In genomic region chr2:85139393-85139792, GRCm38 (mm10) we compare ENCODE assay signal across 16 mouse cellular contexts. TPM values are rescaled to one million over a fixed set of nuclear protein-coding genes. Genes with fewer than 3 reads are reported as not detected.
DNase-seq lines count a peak whose midpoint lies in the region; ATAC-seq and TF ChIP-seq lines count a peak whose summit lies in the region.
"Had no signal": no experiment of that assay in that cellular context is flagged by ENCODE, and none has a peak within 500 bp of the region (broad histone marks: within the 10 kb centered on the region; RNA-seq: fewer than 3 reads in every experiment).

No protein-coding gene starts in this region.

- no peak for DNase-seq in gastrocnemius, adult 2 months
- DNase-seq in gastrocnemius, adult 18-20 months (ENCODE audit: low spot score): no peak
- DNase-seq in yolk sac, embryonic 10.5 days (ENCODE audit: low spot score): no peak
- DNase-seq in spleen, postnatal 36 days (ENCODE audit: low spot score in 2 of 2): no peak
- DNase-seq: adrenal gland, postnatal 25 days; cerebellum, adult 18-20 months; embryo, embryonic 11 days; layer of hippocampus, postnatal 36 days had no signal

- no peaks in the 10 kb centered on the region for H3K9me3 ChIP-seq in hindbrain, embryonic 15.5 days
- no peaks in the 10 kb centered on the region for H3K9me3 ChIP-seq in hindbrain, embryonic 13.5 days
- no peaks in the 10 kb centered on the region for H3K9me3 ChIP-seq in embryonic facial prominence, embryonic 15.5 days (replicated peaks)
- no peaks in the 10 kb centered on the region for H3K9me3 ChIP-seq in lung, embryonic 15.5 days
- H3K9me3 ChIP-seq: forebrain, embryonic 12.5 days; megakaryocyte, embryonic 14.5 days had no signal

- ATAC-seq in hindbrain, embryonic 15.5 days (ENCODE audit: low FRiP score, low read depth): no peak
- no peak for ATAC-seq in hindbrain, embryonic 13.5 days (ENCODE audit: low FRiP score)
- ATAC-seq in embryonic facial prominence, embryonic 15.5 days (ENCODE audit: insufficient number of reproducible peaks, low FRiP score, low TSS enrichment, low read depth): no peak
- no peak for ATAC-seq in lung, embryonic 15.5 days (ENCODE audit: borderline replicate concordance, extremely low read depth, low FRiP score, low TSS enrichment)
- ATAC-seq: inflammation-experienced regulatory T-cells, adult 6 months had no signal

- H3K27me3 ChIP-seq in hindbrain, embryonic 15.5 days: no peaks in the 10 kb centered on the region
- H3K27me3 ChIP-seq in hindbrain, embryonic 13.5 days: no peaks in the 10 kb centered on the region
- H3K27me3 ChIP-seq in embryonic facial prominence, embryonic 15.5 days: no peaks in the 10 kb centered on the region
- H3K27me3 ChIP-seq in lung, embryonic 15.5 days: no peaks in the 10 kb centered on the region
- H3K27me3 ChIP-seq: forebrain, embryonic 12.5 days had no signal

- peak overlapping the region; percentile 79 for H3K27ac ChIP-seq in gastrocnemius, adult 2 months
- H3K27ac ChIP-seq in hindbrain, embryonic 15.5 days (replicated peaks): no peak overlapping the region
- H3K27ac ChIP-seq in hindbrain, embryonic 13.5 days: no peak overlapping the region
- no peak overlapping the region for H3K27ac ChIP-seq in embryonic facial prominence, embryonic 15.5 days (replicated peaks)
- H3K27ac ChIP-seq in lung, embryonic 15.5 days: peak overlapping the region; percentile 63
- H3K27ac ChIP-seq: forebrain, embryonic 12.5 days had no signal

- intact Hi-C loops in gastrocnemius, adult 2 months (cut with DNase I): no loop called here

- H3K4me1 ChIP-seq in hindbrain, embryonic 15.5 days (replicated peaks): no peaks in the 10 kb centered on the region
- H3K4me1 ChIP-seq in hindbrain, embryonic 13.5 days (replicated peaks): no peaks in the 10 kb centered on the region
- H3K4me1 ChIP-seq in embryonic facial prominence, embryonic 15.5 days: no peaks in the 10 kb centered on the region
- H3K4me1 ChIP-seq in lung, embryonic 15.5 days: no peaks in the 10 kb centered on the region
- H3K4me1 ChIP-seq: forebrain, embryonic 12.5 days had no signal

- TF ChIP-seq CTCF in gastrocnemius, adult 2 months (IDR thresholded peaks at IDR 0.05): no peak

- peak overlapping the region; percentile 67 for H3K4me3 ChIP-seq in gastrocnemius, adult 2 months
- peak overlapping the region; percentile 6; the same call in 1 of the 2 replicates for H3K4me3 ChIP-seq in hindbrain, embryonic 15.5 days
- H3K4me3 ChIP-seq in hindbrain, embryonic 13.5 days: no peak overlapping the region
- peak overlapping the region; percentile 11; the same call in 1 of the 2 replicates for H3K4me3 ChIP-seq in embryonic facial prominence, embryonic 15.5 days (replicated peaks)
- H3K4me3 ChIP-seq in lung, embryonic 15.5 days: peak overlapping the region; percentile 38
- H3K4me3 ChIP-seq: forebrain, embryonic 12.5 days; megakaryocyte, embryonic 14.5 days had no signal

- no peak overlapping the region for H3K9ac ChIP-seq in hindbrain, embryonic 15.5 days
- H3K9ac ChIP-seq in hindbrain, embryonic 13.5 days: no peak overlapping the region
- no peak overlapping the region for H3K9ac ChIP-seq in embryonic facial prominence, embryonic 15.5 days
- H3K9ac ChIP-seq in lung, embryonic 15.5 days: 0 out of 2 replicates have a peak overlapping the region, but pooled peaks have one; percentile 27
- H3K9ac ChIP-seq: forebrain, embryonic 12.5 days had no signal

- H3K4me2 ChIP-seq in hindbrain, embryonic 15.5 days: no peak overlapping the region
- no peak overlapping the region for H3K4me2 ChIP-seq in hindbrain, embryonic 13.5 days
- no peak overlapping the region for H3K4me2 ChIP-seq in embryonic facial prominence, embryonic 15.5 days (replicated peaks)
- 0 out of 2 replicates have a peak overlapping the region, but pooled peaks have one; percentile 35 for H3K4me2 ChIP-seq in lung, embryonic 15.5 days
- H3K4me2 ChIP-seq: forebrain, embryonic 12.5 days had no signal

- H3K36me3 ChIP-seq in hindbrain, embryonic 15.5 days: no peaks in the 10 kb centered on the region
- H3K36me3 ChIP-seq in hindbrain, embryonic 13.5 days: no peaks in the 10 kb centered on the region
- H3K36me3 ChIP-seq in embryonic facial prominence, embryonic 15.5 days: no peaks in the 10 kb centered on the region
- no peaks in the 10 kb centered on the region for H3K36me3 ChIP-seq in lung, embryonic 15.5 days
- H3K36me3 ChIP-seq: forebrain, embryonic 12.5 days had no signal

- WGBS in hindbrain, embryonic 15.5 days: 67% methylated on average over 4 of the region's 4 CpGs
- 63% methylated on average over 4 of the region's 4 CpGs for WGBS in hindbrain, embryonic 13.5 days
- WGBS in embryonic facial prominence, embryonic 15.5 days: 65% methylated on average over 4 of the region's 4 CpGs
- WGBS in lung, embryonic 15.5 days: 39% methylated on average over 4 of the region's 4 CpGs

RNA-seq across cellular contexts. Expression of gene Aplnr, which starts 3.4 kb away (rescaled TPM):
- total RNA-seq in gastrocnemius, adult 2 months (2021): 1 to 10 TPM; 2.5 to 5.6 TPM
- 1 to 10 TPM; 1.2 to 3.3 TPM for total RNA-seq in gastrocnemius, adult 18-20 months (2021)
- polyA plus RNA-seq in hindbrain, embryonic 15.5 days (2015; fragmentation: Nextera tagmentation; extraction: Ambion mirVana): 30.5 and 31.6 TPM in 2 replicates
- 31.7 and 39.0 TPM in 2 replicates for polyA plus RNA-seq in hindbrain, embryonic 13.5 days (2015; fragmentation: Nextera tagmentation; extraction: Ambion mirVana)
- polyA plus RNA-seq in embryonic facial prominence, embryonic 15.5 days (2015; fragmentation: Nextera tagmentation; extraction: Ambion mirVana): 62.5 and 64.8 TPM in 2 replicates
- 181 and 184 TPM in 2 replicates for polyA plus RNA-seq in lung, embryonic 15.5 days (2015; fragmentation: Nextera tagmentation; extraction: Ambion mirVana)
- polyA plus RNA-seq: inflammation-experienced regulatory T-cells, adult 6 months had no signal

RNA-seq across cellular contexts. Expression of gene Lrrc55, which starts 57.6 kb away (rescaled TPM):
- 1 to 10 TPM in 1 of 2 experiments, under 1 TPM in 1; 0.56 to 1.1 TPM for total RNA-seq in gastrocnemius, adult 2 months (2021)
- under 1 TPM; 0.23 to 0.71 TPM for total RNA-seq in gastrocnemius, adult 18-20 months (2021)
- 10.9 and 11.9 TPM in 2 replicates for polyA plus RNA-seq in hindbrain, embryonic 15.5 days (2015; fragmentation: Nextera tagmentation; extraction: Ambion mirVana)
- polyA plus RNA-seq in hindbrain, embryonic 13.5 days (2015; fragmentation: Nextera tagmentation; extraction: Ambion mirVana): 6.9 and 7.7 TPM in 2 replicates
- 0.79 and 1.0 TPM in 2 replicates for polyA plus RNA-seq in embryonic facial prominence, embryonic 15.5 days (2015; fragmentation: Nextera tagmentation; extraction: Ambion mirVana)
- 0.29 and 0.35 TPM in 2 replicates for polyA plus RNA-seq in lung, embryonic 15.5 days (2015; fragmentation: Nextera tagmentation; extraction: Ambion mirVana)
- total RNA-seq: liver, adult 2 months had no signal
- polyA plus RNA-seq: inflammation-experienced regulatory T-cells, adult 6 months; liver, adult 2 months had no signal

Comparison
In these comparisons a context has a peak if more than half of its experiments do, and no peak if none do; other contexts are left out.
1. H3K27ac ChIP-seq: peak in gastrocnemius, adult 2 months (single experiment) and lung, embryonic 15.5 days (single experiment); none in hindbrain, embryonic 15.5 days (single experiment), hindbrain, embryonic 13.5 days (single experiment) and embryonic facial prominence, embryonic 15.5 days (single experiment).